Mouse (Mus musculus) mouse embryonic stem cell (cell line): ENCODE results near the gene Lpin2.

Experiments used
- in situ Hi-C, 2 experiments: fragments of 300-500 bp; cut with MboI; formaldehyde crosslinking; loops; 1 replicate in 1 of 2; 3 replicates in 1 of 2; pipeline ENCODE4 v1.14.3; 2019 to 2020; ENCODE audit warnings: low sequenced_read_pairs in 2 of 2, low pct_unique_long_range_greater_than_20kb in 1 of 2, mixed read lengths in 1 of 2; ENCODE audit not compliant: unreplicated experiment in 1 of 2

Lpin2 gene

GRCm38 (mm10) chr17:71277701-71278491 lies 95.5 kb downstream of the Lpin2 start:
- in situ Hi-C loops: no loop called here

- in situ Hi-C loops: no loop called here
Observed at GRCm38 (mm10) chr17:71282716-71283115, 100.4 kb downstream of the Lpin2 start.

- in situ Hi-C loops: no loop called here
Observed at GRCm38 (mm10) chr17:71283237-71283636, 100.9 kb downstream of the Lpin2 start.

- in situ Hi-C loops: no loop called here
Observed at GRCm38 (mm10) chr17:71284890-71285289, 102.5 kb downstream of the Lpin2 start.

- in situ Hi-C loops: no loop called here
Observed at GRCm38 (mm10) chr17:71285929-71286328, 103.6 kb downstream of the Lpin2 start.

- in situ Hi-C loops: no loop called here
Observed at GRCm38 (mm10) chr17:71287586-71287985, 105.2 kb downstream of the Lpin2 start.

GRCm38 (mm10) chr17:71288145-71288758 lies 105.9 kb downstream of the Lpin2 start:
- in situ Hi-C loops: no loop called here

GRCm38 (mm10) chr17:71288808-71289548 lies 106.6 kb downstream of the Lpin2 start:
- in situ Hi-C loops: no loop called here

- in situ Hi-C loops: no loop called here
Observed at GRCm38 (mm10) chr17:71289572-71290176, 107.3 kb downstream of the Lpin2 start.

GRCm38 (mm10) chr17:71290486-71291410 lies 108.4 kb downstream of the Lpin2 start:
- in situ Hi-C loops: no loop called here

GRCm38 (mm10) chr17:71291897-71292420 lies 109.6 kb downstream of the Lpin2 start:
- in situ Hi-C loops: no loop called here

GRCm38 (mm10) chr17:71292897-71293296 lies 110.5 kb downstream of the Lpin2 start:
- in situ Hi-C loops: no loop called here

- in situ Hi-C loops: no loop called here
Observed at GRCm38 (mm10) chr17:71294570-71294969, 112.2 kb downstream of the Lpin2 start.
